Mouse (Mus musculus): ENCODE results near the gene Nr5a2. TPM values are rescaled to one million over a fixed set of nuclear protein-coding genes. Genes with fewer than 3 reads are reported as not detected.

The Nr5a2 gene
- total and polyA plus RNA-seq, 2 experiments from 2014 or later: 0.45 to 1.6 TPM

GRCm38 (mm10) chr1:136918791-136919190 lies 41.5 kb downstream of the Nr5a2 start:
- H3K27ac ChIP-seq (ENCODE audit: low read depth): peak overlapping the region; percentile 16
- WGBS: 6% methylated on average over 9 of the region's 9 CpGs
- DNase-seq (ENCODE audit: low spot score) (peak; percentile 66), ATAC-seq (ENCODE audit: insufficient read depth, low read depth) (no peak)
- H3K36me3 ChIP-seq (replicated peaks; ENCODE audit: control insufficient read depth, insufficient read depth, low read length): no peaks in the 10 kb centered on the region
- TF ChIP-seq CTCF (IDR thresholded peaks at IDR 0.05; ENCODE audit: low read depth): no peak
- TF ChIP-seq EP300 (IDR thresholded peaks at IDR 0.05; ENCODE audit: low read depth): no peak
- H3K4me2 ChIP-seq (ENCODE audit: low read depth, low read length): peak overlapping the region; percentile 47
- no peaks in the 10 kb centered on the region for H3K9me3 ChIP-seq (replicated peaks; ENCODE audit: control insufficient read depth, low read length)
- H3K4me1 ChIP-seq (ENCODE audit: control insufficient read depth, insufficient read depth): 0 out of 2 replicates have a peak, but pooled peaks cover 3% of the 10 kb centered on the region
- no peak overlapping the region for H3K9ac ChIP-seq (replicated peaks; ENCODE audit: low read depth, low read length)
- H3K4me3 ChIP-seq (ENCODE audit: low read depth, low read length): no peak overlapping the region
- no peaks in the 10 kb centered on the region for H3K27me3 ChIP-seq (ENCODE audit: control insufficient read depth, insufficient read depth, low read length)

- Histone ChIP-seq H3K9ac (replicated peaks; ENCODE audit: low read depth, low read length) (no peak overlapping the region), H3K4me2 (ENCODE audit: low read depth, low read length) (peak overlapping the region; percentile 24; the same call in 1 of the 2 replicates), H3K36me3 (replicated peaks; ENCODE audit: control insufficient read depth, insufficient read depth, low read length) (no peaks in the 10 kb centered on the region), H3K4me3 (ENCODE audit: low read depth, low read length) (no peak overlapping the region), H3K9me3 (replicated peaks; ENCODE audit: control insufficient read depth, low read length) (no peaks in the 10 kb centered on the region), H3K27me3 (ENCODE audit: control insufficient read depth, insufficient read depth, low read length) (no peaks in the 10 kb centered on the region), H3K27ac (ENCODE audit: low read depth) (peak overlapping the region; percentile 21), H3K4me1 (ENCODE audit: control insufficient read depth, insufficient read depth) (0 out of 2 replicates have a peak, but pooled peaks cover 3% of the 10 kb centered on the region)
- peak; percentile 68 for ATAC-seq (ENCODE audit: insufficient read depth, low read depth)
- TF ChIP-seq CTCF (IDR thresholded peaks at IDR 0.05; ENCODE audit: low read depth) (no peak), EP300 (IDR thresholded peaks at IDR 0.05; ENCODE audit: low read depth) (peak; percentile 77)
- peak; percentile 64 for DNase-seq (ENCODE audit: low spot score)
- 31% methylated on average over 11 of the region's 11 CpGs for WGBS
These were observed 44.8 kb downstream of the Nr5a2 start for GRCm38 (mm10) chr1:136915438-136915837.

GRCm38 (mm10) chr1:136911996-136912395 lies 48.3 kb downstream of the Nr5a2 start:
- no peaks in the 10 kb centered on the region for H3K36me3 ChIP-seq (replicated peaks; ENCODE audit: control insufficient read depth, insufficient read depth, low read length)
- H3K9ac ChIP-seq (replicated peaks; ENCODE audit: low read depth, low read length): no peak overlapping the region
- H3K4me2 ChIP-seq (ENCODE audit: low read depth, low read length): no peak overlapping the region
- 79% methylated on average over 10 of the region's 10 CpGs for WGBS
- H3K27me3 ChIP-seq (ENCODE audit: control insufficient read depth, insufficient read depth, low read length): no peaks in the 10 kb centered on the region
- no peak overlapping the region for H3K4me3 ChIP-seq (ENCODE audit: low read depth, low read length)
- H3K9me3 ChIP-seq (replicated peaks; ENCODE audit: control insufficient read depth, low read length): no peaks in the 10 kb centered on the region
- TF ChIP-seq EP300 (IDR thresholded peaks at IDR 0.05; ENCODE audit: low read depth): no peak
- TF ChIP-seq CTCF (IDR thresholded peaks at IDR 0.05; ENCODE audit: low read depth): no peak
- H3K27ac ChIP-seq (ENCODE audit: low read depth): no peak overlapping the region
- ATAC-seq (ENCODE audit: insufficient read depth, low read depth) (no peak), DNase-seq (ENCODE audit: low spot score) (no peak)
- no peaks in the 10 kb centered on the region for H3K4me1 ChIP-seq (ENCODE audit: control insufficient read depth, insufficient read depth)

- 80% methylated on average over 2 of the region's 2 CpGs for WGBS
- DNase-seq (ENCODE audit: low spot score) (no peak), ATAC-seq (ENCODE audit: insufficient read depth, low read depth) (no peak)
- no peak overlapping the region for H3K9ac ChIP-seq (replicated peaks; ENCODE audit: low read depth, low read length)
- H3K4me1 ChIP-seq (ENCODE audit: control insufficient read depth, insufficient read depth): no peaks in the 10 kb centered on the region
- H3K36me3 ChIP-seq (replicated peaks; ENCODE audit: control insufficient read depth, insufficient read depth, low read length): no peaks in the 10 kb centered on the region
- H3K27ac ChIP-seq (ENCODE audit: low read depth): no peak overlapping the region
- no peaks in the 10 kb centered on the region for H3K27me3 ChIP-seq (ENCODE audit: control insufficient read depth, insufficient read depth, low read length)
- TF ChIP-seq EP300 (IDR thresholded peaks at IDR 0.05; ENCODE audit: low read depth) (no peak), CTCF (IDR thresholded peaks at IDR 0.05; ENCODE audit: low read depth) (no peak)
- no peaks in the 10 kb centered on the region for H3K9me3 ChIP-seq (replicated peaks; ENCODE audit: control insufficient read depth, low read length)
- no peak overlapping the region for H3K4me3 ChIP-seq (ENCODE audit: low read depth, low read length)
- H3K4me2 ChIP-seq (ENCODE audit: low read depth, low read length): no peak overlapping the region
These were observed 48.7 kb downstream of the Nr5a2 start for GRCm38 (mm10) chr1:136911594-136911860.

- TF ChIP-seq CTCF (IDR thresholded peaks at IDR 0.05; ENCODE audit: low read depth) (no peak), EP300 (IDR thresholded peaks at IDR 0.05; ENCODE audit: low read depth) (no peak)
- no peak overlapping the region for H3K4me3 ChIP-seq (ENCODE audit: low read depth, low read length)
- ATAC-seq (ENCODE audit: insufficient read depth, low read depth): no peak
- no peaks in the 10 kb centered on the region for H3K9me3 ChIP-seq (replicated peaks; ENCODE audit: control insufficient read depth, low read length)
- H3K4me1 ChIP-seq (ENCODE audit: control insufficient read depth, insufficient read depth): no peaks in the 10 kb centered on the region
- DNase-seq (ENCODE audit: low spot score): no peak
- H3K36me3 ChIP-seq (replicated peaks; ENCODE audit: control insufficient read depth, insufficient read depth, low read length): no peaks in the 10 kb centered on the region
- H3K9ac ChIP-seq (replicated peaks; ENCODE audit: low read depth, low read length): no peak overlapping the region
- H3K27ac ChIP-seq (ENCODE audit: low read depth): no peak overlapping the region
- no peaks in the 10 kb centered on the region for H3K27me3 ChIP-seq (ENCODE audit: control insufficient read depth, insufficient read depth, low read length)
- WGBS: 73% methylated on average over 12 of the region's 12 CpGs
- no peak overlapping the region for H3K4me2 ChIP-seq (ENCODE audit: low read depth, low read length)
These were observed 49.3 kb downstream of the Nr5a2 start for GRCm38 (mm10) chr1:136910741-136911593.

- H3K9me3 ChIP-seq (replicated peaks; ENCODE audit: control insufficient read depth, low read length): no peaks in the 10 kb centered on the region
- no peak overlapping the region for H3K9ac ChIP-seq (replicated peaks; ENCODE audit: low read depth, low read length)
- no peak overlapping the region for H3K4me3 ChIP-seq (ENCODE audit: low read depth, low read length)
- H3K27me3 ChIP-seq (ENCODE audit: control insufficient read depth, insufficient read depth, low read length): no peaks in the 10 kb centered on the region
- no peak overlapping the region for H3K27ac ChIP-seq (ENCODE audit: low read depth)
- no peaks in the 10 kb centered on the region for H3K36me3 ChIP-seq (replicated peaks; ENCODE audit: control insufficient read depth, insufficient read depth, low read length)
- H3K4me2 ChIP-seq (ENCODE audit: low read depth, low read length): no peak overlapping the region
- TF ChIP-seq CTCF (IDR thresholded peaks at IDR 0.05; ENCODE audit: low read depth) (no peak), EP300 (IDR thresholded peaks at IDR 0.05; ENCODE audit: low read depth) (no peak)
- DNase-seq (ENCODE audit: low spot score) (no peak), ATAC-seq (ENCODE audit: insufficient read depth, low read depth) (no peak)
- no peaks in the 10 kb centered on the region for H3K4me1 ChIP-seq (ENCODE audit: control insufficient read depth, insufficient read depth)
- WGBS: 82% methylated on average over 12 of the region's 12 CpGs
These were observed 50.1 kb downstream of the Nr5a2 start for GRCm38 (mm10) chr1:136910144-136910543.

Data from heart, postnatal 0 days (tissue).